Mouse (Mus musculus) cerebellum, adult 8-10 months (tissue): ENCODE measurements around the gene Il11ra1.
"Not testable (repeated sequence)": the region's sequence is repeated elsewhere in the genome, so short reads cannot be mapped to it uniquely, and the experiment has no call there.

Experiments
- DNase-seq: peaks from one replicate; pipeline ENCODE4 v3.0.0; 2022

Il11ra1 gene

DNA sequence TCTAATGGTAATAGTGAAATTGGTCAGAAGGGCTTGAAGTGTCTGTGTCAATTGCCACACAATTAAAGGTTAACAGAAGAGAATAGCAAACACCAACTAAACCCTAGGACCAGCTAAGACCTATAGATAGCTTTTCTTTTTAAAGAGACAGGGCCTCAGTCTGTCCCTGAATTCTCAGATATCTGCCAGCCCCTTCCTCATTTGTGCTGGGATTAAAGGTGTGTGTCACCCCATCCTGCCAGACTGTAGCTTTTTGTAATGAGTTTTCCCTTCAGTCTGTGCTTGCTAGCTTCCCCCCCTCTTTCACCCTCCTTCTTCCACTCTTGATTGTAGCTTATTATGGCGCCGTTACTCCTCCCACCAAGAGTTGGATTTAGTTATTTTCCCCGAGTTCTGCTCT, 83.4 kb downstream of the Il11ra1 start:
- DNase-seq, result not testable (repeated sequence)
